Mouse (Mus musculus) embryonic fibroblast, embryonic 13.5 days (primary cell): ENCODE measurements at regions not wholly inside any gene's neighbourhood (a gene's known extent, or its start where the extent isn't known, plus 50 kb on each side); places are given as distances from the start of the nearest gene placed in this dataset.

Experiments
- H3K27ac ChIP-seq: 2 replicates; pipeline ENCODE4 v1.5.1; 2012; ENCODE audit warnings: low read length, control low read depth, inconsistent platforms; ENCODE audit not compliant: insufficient read depth
- H3K4me1 ChIP-seq: 2 replicates; pipeline ENCODE4 v1.6.1; 2011; ENCODE audit warnings: low read length; ENCODE audit not compliant: control insufficient read depth, insufficient read depth
- H3K4me3 ChIP-seq: 2 replicates; pipeline ENCODE4 v1.5.1; 2011; ENCODE audit warnings: mild to moderate bottlenecking, control low read depth, low read length; ENCODE audit not compliant: insufficient read depth
- CTCF ChIP-seq: IDR thresholded peaks from 2 replicates; pipeline ENCODE4 v1.5.1; 2011; ENCODE audit warnings: mild to moderate bottlenecking, control low read depth, low read length, moderate library complexity, borderline replicate concordance; ENCODE audit not compliant: insufficient read depth
- POLR2A ChIP-seq: IDR thresholded peaks from 2 replicates; pipeline ENCODE4 v1.6.1; 2011; ENCODE audit warnings: low read depth, mild to moderate bottlenecking, control low read depth, low read length, moderate library complexity

GRCm38 (mm10) chr5:91729868-91730267 is 212.5 kb downstream of the Parm1 start:
- TF ChIP-seq POLR2A (no peak), CTCF (no peak)
- H3K4me3 ChIP-seq = no peak overlapping the region
- peaks cover 2% of the 10 kb centered on the region; the same call in 1 of the 2 replicates for H3K4me1 ChIP-seq
- no peak overlapping the region for H3K27ac ChIP-seq

DNA sequence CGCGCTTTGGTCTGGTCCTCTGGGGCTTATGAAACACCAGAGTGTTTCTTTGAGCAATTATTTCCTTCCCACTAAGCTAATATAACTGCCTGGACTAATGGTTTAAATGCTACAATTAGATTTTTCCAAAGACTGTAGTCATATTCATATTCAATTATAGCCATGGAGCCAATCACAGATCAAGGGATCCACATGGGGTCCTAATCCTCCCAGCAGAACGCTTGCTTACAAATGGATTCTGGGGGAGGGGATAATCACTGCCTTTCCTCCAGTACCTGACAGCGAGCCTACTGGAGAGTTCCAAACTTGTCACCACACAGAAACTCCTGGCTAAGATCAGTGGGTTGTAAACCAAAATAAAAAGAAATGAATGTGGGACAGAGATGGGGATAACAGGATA is 212.0 kb downstream of the Parm1 start:
- Histone ChIP-seq H3K4me1 (peaks cover 2% of the 10 kb centered on the region; the same call in 1 of the 2 replicates), H3K27ac (no peak overlapping the region), H3K4me3 (no peak overlapping the region)
- TF ChIP-seq POLR2A (no peak), CTCF (no peak)

DNA sequence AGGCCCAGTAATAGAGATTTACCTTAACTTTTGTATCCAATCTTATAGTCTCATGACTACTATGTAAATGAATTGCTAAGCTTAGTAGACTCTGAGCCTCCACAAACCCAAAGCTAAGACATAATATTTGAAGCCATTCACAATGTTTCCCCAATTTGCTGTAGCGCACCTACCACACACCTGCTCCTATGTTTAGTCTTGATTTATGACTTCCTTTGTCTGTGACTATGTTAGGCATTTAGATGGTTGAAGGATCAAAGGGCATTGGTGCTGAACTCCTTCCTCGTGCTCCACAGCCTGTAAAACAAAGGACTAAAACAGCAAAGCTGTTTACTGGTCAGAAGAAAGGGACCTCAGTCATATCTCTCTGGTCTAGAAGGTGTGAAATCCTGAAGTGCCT is 210.0 kb downstream of the Parm1 start:
- Histone ChIP-seq H3K27ac (no peak overlapping the region), H3K4me1 (peaks cover 2% of the 10 kb centered on the region; the same call in 1 of the 2 replicates), H3K4me3 (no peak overlapping the region)
- no peak for TF ChIP-seq POLR2A
- TF ChIP-seq CTCF = no peak

DNA sequence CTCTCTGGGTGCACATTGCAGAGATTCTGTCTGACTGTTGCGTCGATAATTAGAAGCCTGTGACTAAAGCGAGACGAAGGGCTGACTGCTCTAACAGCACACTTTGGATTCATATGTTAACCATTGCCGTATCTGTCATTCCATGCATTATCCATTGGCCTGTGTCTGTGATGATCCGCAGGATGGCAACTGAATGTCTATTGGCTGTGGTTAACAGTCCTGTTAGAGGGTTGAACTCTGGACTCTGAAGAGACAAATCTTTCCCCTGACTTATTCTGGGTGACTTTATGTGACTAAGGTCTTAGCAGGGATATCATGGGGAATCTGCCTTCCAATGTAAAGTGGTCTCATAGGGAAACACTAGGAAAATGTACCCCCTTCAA is 208.7 kb downstream of the Parm1 start:
- Histone ChIP-seq H3K4me1 (peaks cover 2% of the 10 kb centered on the region; the same call in 1 of the 2 replicates), H3K27ac (no peak overlapping the region; the same call in 1 of the 2 replicates), H3K4me3 (no peak overlapping the region)
- TF ChIP-seq CTCF = no peak
- no peak for TF ChIP-seq POLR2A

DNA sequence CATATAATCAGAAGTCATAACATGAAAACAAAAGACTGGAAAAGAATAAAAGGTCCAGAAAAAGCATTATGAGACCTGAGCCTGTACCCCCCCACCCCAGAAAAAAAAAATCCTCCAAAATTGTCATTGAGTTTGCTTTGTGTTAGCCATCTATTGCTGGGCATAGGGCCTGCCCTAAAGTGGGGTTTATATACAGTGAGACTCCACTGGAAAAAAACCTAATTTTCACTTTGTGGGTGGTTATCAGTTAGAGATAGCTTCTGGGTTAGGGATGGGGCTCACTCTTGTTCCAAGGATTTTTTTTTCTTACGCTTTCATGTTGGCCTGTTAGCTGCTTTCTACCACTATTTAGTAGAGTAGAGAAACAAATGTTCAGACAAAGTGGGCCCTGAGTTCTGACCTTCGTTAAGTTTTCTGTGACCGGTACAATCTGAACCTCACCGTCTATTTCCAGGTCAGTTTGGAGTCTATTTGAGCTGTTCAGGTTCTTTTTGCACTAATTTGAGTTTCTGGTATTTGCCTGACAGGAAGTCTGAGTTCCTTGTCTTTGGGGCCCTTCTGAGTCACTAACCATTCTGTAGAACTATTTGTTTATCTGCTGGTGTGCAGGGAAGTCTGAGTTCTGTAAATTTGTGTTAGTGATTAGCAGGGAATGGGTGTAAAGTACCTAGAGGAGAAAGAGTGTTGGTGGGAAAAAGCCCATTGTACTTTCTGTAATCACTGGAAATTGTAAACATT is 208.1 kb downstream of the Parm1 start:
- TF ChIP-seq POLR2A (no peak), CTCF (no peak)
- peaks cover 2% of the 10 kb centered on the region; the same call in 1 of the 2 replicates for H3K4me1 ChIP-seq
- H3K27ac ChIP-seq = no peak overlapping the region; the same call in 1 of the 2 replicates
- H3K4me3 ChIP-seq = no peak overlapping the region

DNA sequence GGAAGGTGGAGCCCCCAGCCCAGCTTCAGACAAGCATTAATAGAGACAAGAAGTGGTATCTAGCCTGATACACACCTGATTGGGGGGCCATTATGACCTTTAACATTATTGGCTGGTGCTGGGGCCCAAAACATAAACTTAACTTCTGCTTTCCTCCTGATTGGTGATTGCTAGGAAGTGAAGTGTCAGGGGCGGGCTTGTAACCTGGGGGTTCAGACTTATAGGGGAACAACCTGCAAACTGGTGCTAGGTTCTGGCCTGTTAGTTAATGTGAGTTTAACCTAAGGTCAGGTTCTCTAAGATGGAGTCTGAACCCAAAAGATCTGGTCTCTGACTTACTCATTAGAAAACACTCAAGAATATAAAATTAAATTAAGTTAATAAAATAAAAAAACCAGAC is 207.5 kb downstream of the Parm1 start:
- TF ChIP-seq CTCF = no peak
- no peak for TF ChIP-seq POLR2A
- Histone ChIP-seq H3K4me3 (no peak overlapping the region), H3K27ac (no peak overlapping the region), H3K4me1 (peaks cover 2% of the 10 kb centered on the region; the same call in 1 of the 2 replicates)

DNA sequence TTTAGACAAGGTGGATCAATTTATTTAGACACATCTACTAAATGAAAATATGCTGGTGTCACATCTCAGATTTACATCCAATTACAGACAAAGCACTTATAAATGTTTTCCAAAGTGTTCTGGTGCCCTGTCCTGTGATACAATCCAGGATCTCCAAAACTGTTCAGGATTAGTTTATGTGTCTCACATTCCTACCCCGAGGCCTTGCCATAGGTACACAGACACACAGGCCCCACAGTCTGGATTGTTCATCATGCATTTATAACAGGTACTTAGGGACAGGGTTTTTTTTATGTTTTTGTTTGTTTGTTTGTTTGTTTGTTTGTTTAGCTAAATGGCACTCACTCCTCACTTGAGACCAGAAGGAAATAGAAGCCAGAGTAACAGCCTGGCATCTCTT is 206.0 kb downstream of the Parm1 start:
- Histone ChIP-seq H3K27ac (no peak overlapping the region), H3K4me1 (peaks cover 2% of the 10 kb centered on the region; the same call in 1 of the 2 replicates), H3K4me3 (no peak overlapping the region)
- no peak for TF ChIP-seq CTCF
- no peak for TF ChIP-seq POLR2A

- TF ChIP-seq CTCF (no peak), POLR2A (no peak)
- peaks cover 2% of the 10 kb centered on the region; the same call in 1 of the 2 replicates for H3K4me1 ChIP-seq
- no peak overlapping the region for H3K4me3 ChIP-seq
- H3K27ac ChIP-seq = no peak overlapping the region
Observed at GRCm38 (mm10) chr5:91722982-91723381, 205.6 kb downstream of the Parm1 start.

- Histone ChIP-seq H3K27ac (no peak overlapping the region), H3K4me1 (peaks cover 2% of the 10 kb centered on the region; the same call in 1 of the 2 replicates), H3K4me3 (no peak overlapping the region)
- TF ChIP-seq CTCF = no peak
- no peak for TF ChIP-seq POLR2A
Observed at GRCm38 (mm10) chr5:91722403-91722802, 205.0 kb downstream of the Parm1 start.

- TF ChIP-seq POLR2A = no peak
- no peak for TF ChIP-seq CTCF
- Histone ChIP-seq H3K4me1 (peaks cover 2% of the 10 kb centered on the region; the same call in 1 of the 2 replicates), H3K4me3 (no peak overlapping the region), H3K27ac (no peak overlapping the region)
Observed at GRCm38 (mm10) chr5:91721231-91722096, 204.0 kb downstream of the Parm1 start.
